Mouse (Mus musculus): Measurements from ENCODE around the gene Adamts12.

DNA sequence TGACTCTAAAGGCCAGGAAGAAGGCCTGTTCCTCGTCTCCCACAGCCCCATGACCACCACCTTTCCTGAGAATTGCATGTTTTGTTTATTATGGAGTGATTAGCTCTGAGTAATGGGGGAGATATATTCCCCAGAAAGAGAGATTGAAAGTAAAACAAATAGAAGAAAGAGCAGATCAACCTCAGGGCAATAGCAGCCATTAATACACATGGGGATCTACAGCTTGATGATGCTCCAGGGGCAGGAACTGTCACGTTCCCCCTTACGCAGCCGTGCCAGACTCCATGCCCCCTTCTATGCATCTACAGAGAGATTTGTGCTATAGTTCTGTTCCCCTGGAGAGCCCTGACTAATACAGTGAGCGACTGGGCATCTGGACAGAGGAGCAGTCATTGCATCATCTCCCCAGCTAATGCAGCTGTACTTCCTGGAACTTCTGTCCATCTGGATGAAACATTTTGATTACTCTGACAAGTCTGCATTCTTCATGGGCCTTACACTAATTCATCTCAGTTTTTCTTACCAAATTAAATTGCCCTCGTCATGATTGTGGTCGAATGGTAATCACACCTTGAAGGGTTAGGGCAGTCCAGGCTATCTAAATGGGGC is 306.0 kb downstream of the Adamts12 start:
- TF ChIP-seq CTCF (IDR thresholded peaks at IDR 0.05; ENCODE audit: extremely low read depth, insufficient read depth, insufficient read length, insufficient replicate concordance) (no peak), POLR2A (IDR thresholded peaks at IDR 0.05; ENCODE audit: low read depth, low read length) (no peak)

Data from spleen, adult 2 months (tissue).